Mouse (Mus musculus) lung, adult 2 months (tissue): ENCODE results near the gene Ift81.

Source experiments
- CTCF ChIP-seq: fragments of 200-500 bp; IDR thresholded peaks from 2 replicates; pipeline ENCODE4 v1.5.1; 2011; ENCODE audit warnings: mild to moderate bottlenecking, low read length, control low read depth; ENCODE audit not compliant: insufficient read depth
- POLR2A ChIP-seq: fragments of 200-500 bp; IDR thresholded peaks from 2 replicates; pipeline ENCODE4 v1.6.1; 2011; ENCODE audit warnings: low read depth, mild to moderate bottlenecking, control low read depth, low read length, borderline replicate concordance; ENCODE audit errors: extremely low read depth

DNA sequence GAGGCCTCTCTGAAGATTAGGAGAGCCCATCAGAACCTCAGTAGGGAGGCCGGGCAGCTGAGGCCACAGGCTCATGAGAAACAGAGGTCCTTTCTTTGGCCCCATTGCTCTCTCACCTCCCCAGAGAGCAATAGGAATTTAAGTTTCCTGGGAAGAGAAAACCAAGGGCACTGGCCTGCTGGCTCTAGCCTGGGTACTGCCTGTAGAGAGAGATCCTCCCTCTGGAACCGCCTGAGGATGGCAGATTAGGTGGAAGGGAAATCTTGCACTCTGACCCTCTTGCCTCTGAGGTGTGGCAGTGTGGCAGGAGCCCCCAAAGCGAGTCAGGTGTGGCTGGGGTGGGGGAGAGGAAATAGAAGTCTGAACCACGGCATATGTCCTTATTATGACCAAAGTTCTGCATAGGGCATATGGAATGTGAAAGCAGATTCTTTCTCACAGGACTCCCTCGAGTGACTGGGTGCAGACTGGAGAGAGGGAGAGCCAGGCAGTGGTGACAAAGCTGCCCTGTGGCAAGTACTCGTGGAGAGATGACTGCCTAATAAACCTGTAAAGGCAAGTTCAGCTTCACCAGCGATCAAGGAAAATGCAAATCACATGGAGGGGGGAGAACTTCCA lies 95.2 kb downstream of the Ift81 start:
- TF ChIP-seq POLR2A (no peak), CTCF (no peak)
